Mouse (Mus musculus): ENCODE data around the gene Shc1.
A peak's percentile ranks its signal among the peaks of the same experiment; 100 is the strongest.

Shc1 gene

GRCm38 (mm10) chr3:89390699-89391662 lies 27.3 kb upstream of the Shc1 start:
- DNase-seq (ENCODE audit: low spot score) = peak; percentile 39

- DNase-seq (ENCODE audit: low spot score) = peak; percentile 57
Observed at GRCm38 (mm10) chr3:89391663-89392511, 26.4 kb upstream of the Shc1 start.

GRCm38 (mm10) chr3:89392871-89393311 lies 25.4 kb upstream of the Shc1 start:
- peak; percentile 35 for DNase-seq (ENCODE audit: low spot score)

GRCm38 (mm10) chr3:89393605-89394004 lies 24.6 kb upstream of the Shc1 start:
- peak; percentile 98 for DNase-seq (ENCODE audit: low spot score)

GRCm38 (mm10) chr3:89394006-89394893 lies 24.0 kb upstream of the Shc1 start, which contains the start of gene Zbtb7b:
Gene Zbtb7b, minus strand, starts transcription at chr3:89394776.
- DNase-seq (ENCODE audit: low spot score) = peak; percentile 83

- peak; percentile 68 for DNase-seq (ENCODE audit: low spot score)
Observed at GRCm38 (mm10) chr3:89394894-89395256, 23.4 kb upstream of the Shc1 start.

GRCm38 (mm10) chr3:89395419-89395805 lies 22.8 kb upstream of the Shc1 start:
- DNase-seq (ENCODE audit: low spot score) = no peak

GRCm38 (mm10) chr3:89395806-89396653 lies 22.2 kb upstream of the Shc1 start:
- peak; percentile 55 for DNase-seq (ENCODE audit: low spot score)

- no peak for DNase-seq (ENCODE audit: low spot score)
Observed at GRCm38 (mm10) chr3:89396654-89397005, 21.6 kb upstream of the Shc1 start.

- DNase-seq (ENCODE audit: low spot score) = no peak
Observed at GRCm38 (mm10) chr3:89401329-89401728, 16.9 kb upstream of the Shc1 start.

- no peak for DNase-seq (ENCODE audit: low spot score)
Observed at GRCm38 (mm10) chr3:89402693-89403092, 15.6 kb upstream of the Shc1 start, which contains the start of gene Lenep. Gene Lenep, minus strand, starts transcription at chr3:89402793.

GRCm38 (mm10) chr3:89406887-89407286 lies 11.4 kb upstream of the Shc1 start:
- DNase-seq (ENCODE audit: low spot score) = no peak

- no peak for DNase-seq (ENCODE audit: low spot score)
Observed at GRCm38 (mm10) chr3:89408448-89408847, 9.8 kb upstream of the Shc1 start.

GRCm38 (mm10) chr3:89409701-89410100 lies 8.5 kb upstream of the Shc1 start:
- no peak for DNase-seq (ENCODE audit: low spot score)

GRCm38 (mm10) chr3:89410864-89411263 lies 7.4 kb upstream of the Shc1 start:
- no peak for DNase-seq (ENCODE audit: low spot score)

- peak; percentile 93 for DNase-seq (ENCODE audit: low spot score)
Observed at GRCm38 (mm10) chr3:89411490-89412393, 6.5 kb upstream of the Shc1 start, which contains the start of gene Flad1. Gene Flad1, minus strand, starts transcription at chr3:89411870.

- DNase-seq (ENCODE audit: low spot score) = no peak
Observed at GRCm38 (mm10) chr3:89416158-89416557, 2.1 kb upstream of the Shc1 start.

GRCm38 (mm10) chr3:89417131-89417530 lies 1.1 kb upstream of the Shc1 start:
- no peak for DNase-seq (ENCODE audit: low spot score)

GRCm38 (mm10) chr3:89417840-89418169 lies 438 bp upstream of the Shc1 start:
- no peak for DNase-seq (ENCODE audit: low spot score)

- peak; percentile 66 for DNase-seq (ENCODE audit: low spot score)
Observed at GRCm38 (mm10) chr3:89418861-89419250, 613 bp downstream of the Shc1 start.
